Mouse (Mus musculus) c-Kit-positive CD71-positive TER-119-negative erythroid progenitor cells, embryonic 14.5 days (primary cell): ENCODE data around the gene Rpl10a.

Source experiments
- DNase-seq: peaks from one replicate; pipeline ENCODE4 v3.0.0-alpha.2; 2013; ENCODE audit warnings: low read depth

The Rpl10a gene

DNA sequence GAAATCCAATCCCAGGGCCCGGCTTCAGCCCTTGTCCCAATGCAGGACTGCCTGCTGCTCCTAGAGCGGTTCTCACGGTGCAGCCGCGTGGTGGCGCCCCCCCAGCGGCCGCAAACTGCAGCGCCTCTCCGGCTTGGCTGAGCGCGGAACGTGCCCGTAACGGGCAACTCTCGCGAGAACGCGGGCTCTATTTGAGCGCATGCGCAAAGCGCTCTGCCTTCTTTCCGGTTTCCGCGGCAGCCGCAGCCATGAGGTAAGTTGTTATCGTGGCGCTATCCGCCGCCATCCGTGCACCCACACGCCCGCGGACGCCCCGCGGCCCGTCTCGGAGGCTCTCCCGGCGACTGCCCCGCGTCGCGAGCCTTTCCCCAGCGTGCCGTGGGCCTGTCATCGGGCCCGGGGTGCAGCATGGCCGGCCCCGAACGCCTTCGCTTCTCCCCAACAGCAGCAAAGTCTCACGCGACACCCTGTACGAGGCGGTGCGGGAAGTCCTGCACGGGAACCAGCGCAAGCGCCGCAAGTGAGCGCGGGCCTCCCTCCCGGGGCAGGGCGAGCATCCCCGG, at the start of gene Rpl10a:
TSS of gene Rpl10a (plus strand) at position 106 of the 563 bp plus-strand sequence.
- peak; percentile 86 for DNase-seq

DNA sequence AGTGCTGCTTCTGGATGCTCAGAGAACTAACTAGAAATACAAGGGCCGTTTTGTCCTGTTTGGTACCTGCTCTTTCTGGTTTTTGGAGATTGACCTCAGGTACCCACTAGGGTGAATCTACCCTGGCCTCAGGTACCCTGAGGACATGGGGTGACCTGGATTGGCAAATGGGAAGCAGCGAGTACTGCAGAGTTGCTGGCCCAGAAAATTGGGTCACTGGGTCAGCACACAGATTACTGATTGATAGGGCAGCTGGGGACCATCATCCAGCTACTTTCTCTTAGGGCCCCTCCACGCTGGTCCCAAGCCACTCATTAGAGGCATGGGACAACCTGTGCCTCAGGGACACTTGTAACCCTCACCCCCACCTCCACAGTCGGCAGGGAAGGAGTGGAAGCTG, 49.0 kb upstream of the Rpl10a start:
- no peak for DNase-seq

DNA sequence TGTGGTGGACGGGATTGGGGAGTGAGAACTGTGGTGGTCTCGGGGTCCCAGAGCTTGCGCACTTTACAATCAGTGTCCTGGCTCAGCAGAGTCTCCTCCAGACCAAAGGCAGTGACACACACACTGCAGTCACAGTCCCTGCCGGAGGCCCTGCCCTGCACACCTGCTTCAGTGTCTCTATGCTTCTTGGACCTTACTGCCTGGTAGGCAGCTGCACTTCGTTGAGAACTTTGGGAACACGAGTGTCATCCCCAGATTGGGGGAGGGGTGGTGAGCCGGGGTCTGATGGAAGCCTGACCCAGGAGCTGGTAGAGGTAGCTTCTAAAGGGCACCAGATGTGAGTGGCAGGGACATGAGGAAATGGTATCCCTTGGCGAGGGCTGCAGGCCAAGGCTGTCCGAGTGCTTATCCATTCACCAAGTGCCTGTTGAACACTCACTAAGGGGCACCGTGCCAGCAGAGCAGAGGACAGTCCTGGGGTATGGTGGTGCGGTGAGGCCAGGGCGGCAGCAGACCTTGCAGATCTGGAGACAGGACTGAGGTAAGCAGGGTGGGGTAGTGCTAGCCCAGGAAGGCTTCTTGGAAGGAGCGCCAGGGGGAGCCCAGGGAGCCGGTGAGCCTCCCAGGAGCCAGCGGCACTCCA, 48.4 kb upstream of the Rpl10a start:
- DNase-seq, result no peak

DNA sequence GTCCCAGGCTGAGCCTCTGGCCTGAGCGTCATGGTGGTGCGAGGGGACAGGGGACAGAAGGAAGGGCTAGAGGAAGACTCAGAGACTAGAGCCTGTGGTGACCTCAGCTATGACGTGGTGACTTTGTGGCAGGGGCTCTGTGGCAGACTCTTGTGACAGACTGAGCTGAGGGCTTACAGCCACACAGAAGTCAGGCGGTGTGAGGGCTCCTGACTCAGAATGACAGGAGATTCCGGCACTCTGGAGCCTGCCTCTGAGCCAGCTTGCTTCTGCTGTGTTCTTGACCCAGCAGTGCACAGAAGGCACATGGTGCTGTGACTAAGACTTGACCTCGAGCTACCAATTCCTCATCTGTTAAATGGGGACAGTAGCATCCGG, 47.9 kb upstream of the Rpl10a start:
- no peak for DNase-seq

DNA sequence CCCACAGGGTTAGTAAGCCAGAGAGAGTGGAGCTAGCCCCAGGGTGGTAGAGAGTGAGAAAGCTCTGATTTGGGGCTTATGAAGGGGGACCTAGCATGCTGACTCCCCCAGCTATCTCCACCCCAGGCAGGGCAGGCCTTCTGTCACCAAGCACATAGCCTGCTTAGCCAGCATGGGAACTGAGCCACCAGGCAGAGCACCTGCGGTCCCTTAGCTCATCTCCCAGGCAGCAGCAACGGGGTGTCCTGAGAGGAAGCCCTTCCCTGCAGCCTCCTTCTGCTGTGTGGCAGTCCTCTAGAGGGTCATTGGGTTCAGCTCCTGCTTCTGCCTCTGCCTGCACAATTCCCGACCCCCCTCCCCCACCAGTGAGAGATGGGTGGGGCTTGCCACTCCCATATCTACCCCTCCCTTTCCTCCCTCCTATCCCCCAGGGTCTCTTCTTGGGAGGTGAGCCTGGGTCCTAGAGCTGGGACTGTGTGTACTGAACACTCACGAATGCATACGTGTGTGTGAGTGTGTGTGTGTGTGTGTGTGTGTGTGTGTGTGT, 47.4 kb upstream of the Rpl10a start:
- no peak for DNase-seq

DNA sequence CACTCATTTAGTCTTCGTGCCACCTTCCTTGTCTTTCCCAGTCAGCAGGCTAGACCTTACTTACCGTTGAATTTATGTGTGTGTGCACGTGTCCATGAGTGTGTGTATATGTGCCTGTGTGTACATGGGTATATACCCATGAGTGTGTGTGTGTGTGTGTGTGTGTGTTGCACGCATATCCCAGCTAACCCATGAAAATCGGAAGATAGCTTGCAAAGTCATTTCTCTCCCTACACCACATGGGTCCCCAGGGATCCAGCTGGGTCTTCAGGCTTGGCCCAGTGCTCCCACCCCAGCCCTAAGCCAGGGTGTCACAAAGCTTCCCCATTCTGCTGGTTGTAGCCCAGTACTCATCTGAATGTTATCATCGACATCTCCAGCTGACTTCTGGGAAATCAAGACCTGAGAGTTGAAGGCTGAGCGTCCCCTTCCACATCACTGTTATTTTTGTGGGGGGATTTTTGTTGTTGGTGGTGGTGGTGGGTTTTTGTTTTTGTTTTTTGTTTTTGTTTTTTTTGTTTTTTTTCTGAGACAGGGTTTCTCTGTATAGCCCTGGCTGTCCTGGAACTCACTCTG, 46.3 kb upstream of the Rpl10a start:
- no peak for DNase-seq

DNA sequence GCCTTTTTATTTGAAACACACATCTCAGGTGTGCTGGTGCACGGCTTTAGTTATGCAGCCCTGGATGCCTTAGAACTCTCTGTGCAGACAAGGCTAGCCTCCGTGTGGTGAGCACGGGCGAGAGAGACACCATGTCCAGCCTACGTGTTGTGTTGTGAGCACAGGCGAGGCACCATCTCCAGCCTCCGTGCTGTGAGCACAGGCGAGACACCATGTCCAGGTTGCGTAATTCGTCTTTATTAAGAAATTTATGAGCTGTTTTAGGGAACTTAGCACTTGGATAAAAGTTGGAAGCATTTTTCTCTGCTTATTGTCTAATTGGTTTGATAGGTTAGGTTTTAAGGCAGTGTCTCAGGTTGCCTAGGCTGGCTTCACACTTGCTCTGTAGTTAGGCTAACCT, 45.1 kb upstream of the Rpl10a start:
- no peak for DNase-seq

DNA sequence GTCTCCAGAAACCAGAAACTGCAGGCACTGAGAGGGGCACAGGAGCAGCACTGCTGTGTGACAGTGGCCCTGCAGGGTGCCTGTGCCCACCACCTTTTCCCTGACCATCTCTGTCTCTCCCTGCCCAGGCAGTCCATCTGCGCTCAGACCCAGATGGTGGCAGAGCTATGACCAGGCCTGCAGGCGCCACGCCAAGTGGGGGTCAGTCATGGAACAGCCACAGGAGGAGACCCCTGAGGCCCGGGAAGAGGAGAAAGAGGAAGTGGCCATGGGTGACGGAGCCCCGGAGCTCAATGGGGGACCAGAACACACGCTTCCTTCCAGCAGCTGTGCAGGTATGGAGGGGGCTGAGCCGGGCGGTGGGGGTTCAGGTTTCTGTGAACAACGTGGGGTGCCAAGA, 42.1 kb upstream of the Rpl10a start:
- DNase-seq, result no peak

DNA sequence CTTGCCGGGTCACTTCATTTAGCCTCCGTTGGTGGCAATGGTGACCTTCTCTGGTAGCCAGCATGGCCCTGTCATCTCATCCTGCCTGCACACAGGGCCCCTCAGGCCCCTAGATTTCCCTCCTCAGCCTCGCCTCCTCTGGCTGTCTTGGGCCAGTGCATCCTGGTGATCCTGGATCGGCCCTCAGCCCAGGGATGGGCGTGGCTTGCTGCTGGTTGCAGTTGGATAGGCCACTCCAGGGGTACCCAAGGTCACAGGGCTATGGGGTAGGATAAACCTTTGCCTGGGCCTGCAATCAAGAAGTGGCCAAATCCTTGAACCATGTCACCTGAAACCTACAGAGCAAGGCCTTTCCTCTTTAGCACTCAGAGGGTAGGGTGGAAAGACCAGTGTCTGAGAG, 41.3 kb upstream of the Rpl10a start:
- no peak for DNase-seq

DNA sequence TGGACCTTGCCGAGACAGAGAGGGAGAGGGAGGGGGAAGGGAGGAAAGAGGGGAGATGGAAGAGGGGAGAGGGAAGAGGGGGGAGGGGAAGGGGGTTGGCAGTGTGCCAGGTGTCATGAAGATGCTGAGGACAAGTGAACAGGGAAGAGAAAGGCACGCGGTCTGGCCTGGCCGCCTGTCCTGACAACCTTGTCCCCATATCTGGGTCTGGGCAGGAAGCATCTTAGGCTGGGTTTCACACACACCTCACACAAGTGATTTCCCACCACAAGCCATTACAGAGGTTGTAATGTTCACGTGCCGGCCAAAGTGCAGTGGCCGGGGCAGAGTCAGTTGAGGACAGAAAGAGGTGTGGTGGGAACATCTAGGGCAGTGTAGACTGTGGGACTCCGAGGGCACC, 40.7 kb upstream of the Rpl10a start:
- no peak for DNase-seq

DNA sequence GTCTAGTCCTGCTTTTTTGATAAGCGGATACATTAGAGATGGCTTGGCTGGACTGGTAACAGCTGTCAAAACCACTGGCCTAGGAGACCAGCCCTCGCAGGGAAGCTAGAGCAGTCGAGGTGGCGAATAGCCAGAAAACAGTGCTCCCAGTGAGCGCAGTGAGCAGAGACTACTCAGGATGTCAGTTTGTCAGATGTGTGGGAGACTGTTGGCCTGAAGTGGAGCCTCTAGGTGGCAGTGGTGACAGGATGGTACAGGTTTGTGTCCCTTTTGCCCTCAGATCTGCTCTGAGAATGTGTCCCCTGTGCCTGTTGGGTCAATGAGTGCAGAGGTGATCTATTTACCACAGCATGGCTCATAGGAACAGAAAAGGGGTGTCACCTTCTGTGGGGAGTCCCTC, 40.3 kb upstream of the Rpl10a start:
- no peak for DNase-seq

DNA sequence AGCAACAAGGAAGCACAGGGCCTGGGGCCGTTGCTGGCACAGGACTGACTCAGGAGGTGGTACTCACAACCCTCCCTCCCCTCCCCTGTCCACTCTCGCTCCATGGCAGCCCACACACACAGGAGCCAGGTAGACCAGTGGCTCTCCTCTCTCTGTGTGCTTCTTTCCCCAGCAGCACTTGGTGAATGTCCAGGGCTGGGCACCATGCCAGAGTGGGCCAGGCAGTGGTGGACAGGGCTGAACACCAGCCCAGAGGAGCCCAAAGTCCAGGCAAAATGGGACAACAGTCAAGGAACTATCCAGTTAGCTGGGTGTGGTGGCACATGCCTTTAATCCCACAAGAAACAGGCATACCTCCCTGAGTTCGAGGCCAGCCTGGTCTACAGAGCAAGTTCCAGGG, 38.0 kb upstream of the Rpl10a start:
- no peak for DNase-seq

DNA sequence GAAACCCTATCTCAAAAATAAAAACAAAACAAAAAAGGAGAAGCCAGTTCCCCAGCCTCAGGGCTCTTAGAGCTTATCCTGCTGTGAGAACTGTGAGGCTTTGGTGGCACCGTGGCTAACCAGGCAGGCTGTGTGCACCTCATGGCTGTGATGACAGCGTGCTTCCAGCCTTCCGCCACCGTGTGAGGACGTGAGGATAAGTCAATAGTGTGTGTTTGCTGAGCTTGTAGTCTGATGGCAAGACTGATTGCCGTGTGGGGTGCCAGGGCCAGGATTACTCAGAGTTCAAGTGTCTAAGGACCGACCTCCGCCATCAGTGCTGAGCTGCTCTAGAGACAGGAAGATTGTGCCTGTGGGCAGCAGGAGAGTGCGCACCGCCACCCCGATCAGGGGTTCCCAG, 37.6 kb upstream of the Rpl10a start:
- DNase-seq, result no peak

DNA sequence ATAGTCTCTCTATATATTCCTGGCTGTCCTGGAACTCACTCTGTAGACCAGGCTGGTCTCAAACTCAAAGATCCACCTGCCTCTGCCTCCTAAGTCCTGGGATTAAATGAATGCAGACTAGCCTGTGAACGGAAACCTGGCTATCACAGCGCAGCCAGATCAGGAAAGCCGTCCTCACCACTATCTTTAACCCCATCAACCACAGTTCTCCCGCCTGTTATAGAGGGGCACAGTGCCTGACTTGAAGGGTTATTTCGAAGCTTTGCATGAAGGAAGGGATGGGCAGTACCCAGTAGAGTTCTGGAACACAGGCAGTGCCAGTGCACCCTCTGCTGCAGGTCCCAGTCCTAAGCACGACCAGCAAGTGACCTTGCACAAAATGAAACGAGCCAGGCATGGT, 36.9 kb upstream of the Rpl10a start:
- no peak for DNase-seq

DNA sequence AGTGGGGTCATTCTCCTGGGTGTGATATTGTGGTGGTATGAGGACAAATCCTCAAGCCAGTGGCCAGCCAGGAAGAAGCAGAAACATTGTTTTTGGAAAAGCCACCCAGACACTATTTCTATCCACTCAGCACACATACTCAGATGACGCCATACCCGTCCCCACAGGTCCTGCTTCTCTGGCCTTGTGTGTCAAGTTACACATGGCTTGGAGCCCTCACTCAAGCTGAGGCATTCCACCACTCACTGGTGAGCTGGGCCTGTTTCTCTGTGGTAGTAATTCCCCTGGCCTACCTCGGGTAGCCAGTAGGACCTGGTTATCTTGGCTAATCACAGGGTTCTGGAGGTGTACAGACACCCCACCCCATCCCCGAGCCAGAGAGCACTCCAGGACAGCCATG, 34.6 kb upstream of the Rpl10a start:
- no peak for DNase-seq

DNA sequence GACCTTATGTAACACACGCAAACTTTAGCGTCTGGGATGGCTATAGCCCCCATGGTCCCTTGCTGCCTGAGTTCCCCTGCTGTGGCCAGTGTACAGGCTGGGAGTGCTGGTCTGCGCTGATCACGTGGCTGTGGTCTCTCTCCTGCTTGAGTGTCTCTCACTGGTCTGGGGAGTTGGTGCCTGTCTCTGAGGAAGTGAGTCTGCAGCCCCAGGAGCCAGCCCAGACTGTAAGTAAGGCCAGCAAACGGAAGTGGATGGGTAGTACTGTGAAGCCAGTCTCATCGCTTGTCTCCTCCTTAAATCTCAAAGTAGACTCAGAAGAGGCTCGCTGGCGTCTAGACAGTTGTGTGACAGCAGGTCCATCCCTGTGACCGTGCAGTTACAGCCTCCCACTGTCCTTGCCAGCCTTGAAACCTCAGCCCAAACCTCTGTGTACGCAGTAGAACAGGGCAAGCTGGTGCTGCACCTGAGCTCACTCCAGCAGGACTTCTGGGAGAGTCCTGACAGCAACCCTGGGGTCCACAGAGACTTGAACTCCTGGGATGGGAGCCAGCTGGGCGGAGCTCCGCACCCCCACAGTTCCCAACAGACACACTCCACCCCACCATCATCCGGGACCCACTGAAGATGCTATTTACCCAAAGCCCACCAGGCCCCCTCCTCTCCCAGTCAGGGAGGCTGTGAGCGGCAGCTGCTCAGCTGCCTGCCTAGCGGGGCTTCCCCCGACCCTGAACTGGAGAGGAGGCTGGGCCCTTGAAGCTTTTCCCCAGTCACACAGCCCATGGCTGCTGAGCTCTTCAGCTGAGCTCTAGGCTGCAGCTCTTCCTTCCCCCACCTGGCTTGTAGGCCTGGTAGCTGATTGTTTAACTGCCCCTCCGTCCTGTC, 33.6 kb upstream of the Rpl10a start:
- DNase-seq, result no peak

DNA sequence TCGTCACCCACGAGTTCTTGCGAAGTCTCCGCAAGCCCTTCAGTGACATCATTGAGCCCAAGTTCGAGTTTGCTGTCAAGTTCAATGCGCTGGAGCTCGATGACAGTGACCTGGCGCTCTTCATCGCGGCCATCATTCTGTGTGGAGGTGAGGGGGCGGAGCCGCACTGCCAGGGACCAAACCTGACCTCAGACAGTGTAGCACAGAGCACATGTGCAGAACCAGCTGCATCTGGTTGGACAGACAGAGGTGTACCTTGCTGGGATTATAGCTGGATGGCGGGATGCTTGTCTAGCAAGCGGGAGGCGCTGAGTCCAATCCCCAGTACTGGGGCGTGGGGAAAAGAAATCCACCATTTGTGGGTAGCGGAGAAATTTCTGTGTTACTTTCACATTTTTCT, 29.4 kb upstream of the Rpl10a start:
- no peak for DNase-seq

DNA sequence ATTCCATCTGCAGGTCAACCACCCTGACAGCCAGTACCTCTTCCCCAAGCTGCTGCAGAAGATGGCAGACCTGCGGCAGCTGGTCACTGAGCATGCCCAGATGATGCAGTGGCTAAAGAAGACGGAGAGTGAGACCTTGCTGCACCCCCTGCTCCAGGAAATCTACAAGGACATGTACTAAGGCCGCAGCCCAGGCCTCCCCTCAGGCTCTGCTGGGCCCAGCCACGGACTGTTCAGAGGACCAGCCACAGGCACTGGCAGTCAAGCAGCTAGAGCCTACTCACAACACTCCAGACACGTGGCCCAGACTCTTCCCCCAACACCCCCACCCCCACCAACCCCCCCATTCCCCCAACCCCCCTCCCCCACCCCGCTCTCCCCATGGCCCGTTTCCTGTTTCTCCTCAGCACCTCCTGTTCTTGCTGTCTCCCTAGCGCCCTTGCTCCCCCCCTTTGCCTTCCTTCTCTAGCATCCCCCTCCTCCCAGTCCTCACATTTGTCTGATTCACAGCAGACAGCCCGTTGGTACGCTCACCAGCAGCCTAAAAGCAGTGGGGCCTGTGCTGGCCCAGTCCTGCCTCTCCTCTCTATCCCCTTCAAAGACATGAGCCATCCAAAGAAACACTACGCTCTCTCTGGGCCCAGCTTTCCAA, 28.5 kb upstream of the Rpl10a start:
- DNase-seq, result no peak

DNA sequence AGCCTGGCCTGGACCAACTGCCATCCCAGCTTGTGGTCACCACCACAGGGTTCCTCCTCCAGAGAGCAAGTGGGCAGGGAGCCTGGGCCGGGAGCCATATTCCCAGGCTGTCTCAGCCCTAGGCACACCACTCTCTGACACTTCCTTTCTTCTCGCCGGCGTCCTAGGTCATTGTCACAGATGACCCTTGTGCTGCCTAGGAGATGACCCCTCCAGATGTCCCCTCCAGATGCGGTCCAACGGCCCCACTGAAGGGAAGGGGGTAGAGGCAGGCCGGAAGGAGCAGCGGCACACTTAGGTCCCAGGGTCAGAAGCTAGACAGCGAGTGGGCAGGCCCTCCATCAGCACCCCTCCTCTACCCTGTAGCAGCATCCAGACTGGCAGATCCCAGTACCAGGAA, 27.9 kb upstream of the Rpl10a start:
- DNase-seq, result no peak

DNA sequence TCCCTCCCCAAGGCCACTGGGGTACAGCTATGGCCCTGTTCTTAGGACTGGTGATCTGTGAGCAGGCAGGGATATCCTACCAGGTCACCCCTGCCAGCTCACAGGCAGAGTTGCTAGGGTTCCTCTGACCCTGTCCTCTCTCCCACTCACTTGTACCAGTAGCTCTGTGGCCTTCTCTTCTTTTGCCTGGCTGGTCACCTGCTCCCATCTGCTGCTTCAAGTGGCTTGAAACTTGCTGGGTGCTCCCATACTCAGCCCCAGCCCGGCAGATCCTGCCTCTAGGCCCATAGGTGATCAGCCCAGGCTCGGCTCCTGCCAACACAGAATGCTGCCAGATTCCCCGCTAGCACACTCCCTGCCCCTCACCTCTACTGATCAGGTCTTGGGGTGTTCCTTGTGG, 27.4 kb upstream of the Rpl10a start:
- no peak for DNase-seq

DNA sequence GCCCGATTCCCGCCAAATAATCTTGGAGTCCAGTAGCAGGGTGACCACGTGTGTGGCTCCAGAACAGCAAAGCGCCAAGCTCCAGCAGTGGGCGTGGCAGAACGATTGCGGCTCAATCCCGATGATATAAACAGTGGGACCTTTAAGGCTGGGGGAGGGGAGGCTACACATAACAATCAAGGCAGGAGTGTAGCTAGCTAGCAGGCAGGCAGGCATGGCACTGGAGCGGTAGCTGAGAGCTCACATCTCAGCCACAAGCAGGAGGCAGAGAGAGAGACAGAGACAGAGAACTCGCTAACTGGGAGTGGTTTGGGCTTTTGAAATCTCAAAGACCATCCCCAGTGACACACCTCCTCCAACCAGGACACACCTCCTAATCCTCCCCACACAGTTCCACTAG, 23.1 kb upstream of the Rpl10a start:
- DNase-seq, result no peak
